Mouse (Mus musculus) adrenal gland (tissue): ENCODE measurements around the gene Creb5.
"Not testable (repeated sequence)": the region's sequence is repeated elsewhere in the genome, so short reads cannot be mapped to it uniquely, and the experiment has no call there.

Experiments
- intact Hi-C: fragments of 180-260 bp; cut with DNase I; formaldehyde crosslinking; loops from one replicate; pipeline ENCODE4 v1.15.1; 2025

Creb5 gene

DNA sequence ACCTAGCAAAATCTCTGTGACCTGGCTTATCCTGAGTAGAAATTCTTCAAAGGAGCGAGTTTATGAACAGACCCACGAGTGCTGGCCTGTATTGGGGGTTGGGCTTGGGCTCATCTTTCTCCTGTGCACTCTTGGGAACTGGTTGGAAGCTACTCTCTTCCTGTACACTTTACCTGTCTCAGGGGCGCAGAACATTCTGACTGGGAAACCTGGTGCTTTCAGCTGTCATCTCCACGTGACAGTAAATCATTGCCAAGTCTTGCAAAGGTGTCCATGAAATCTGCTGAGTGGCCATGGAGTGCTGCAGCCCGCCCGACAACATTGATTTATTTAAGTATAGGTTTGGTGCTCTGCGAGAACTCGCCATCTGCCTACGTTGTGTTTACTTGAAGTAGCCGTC is 27.1 kb downstream of the Creb5 start:
- intact Hi-C loops, result no loop called here

DNA sequence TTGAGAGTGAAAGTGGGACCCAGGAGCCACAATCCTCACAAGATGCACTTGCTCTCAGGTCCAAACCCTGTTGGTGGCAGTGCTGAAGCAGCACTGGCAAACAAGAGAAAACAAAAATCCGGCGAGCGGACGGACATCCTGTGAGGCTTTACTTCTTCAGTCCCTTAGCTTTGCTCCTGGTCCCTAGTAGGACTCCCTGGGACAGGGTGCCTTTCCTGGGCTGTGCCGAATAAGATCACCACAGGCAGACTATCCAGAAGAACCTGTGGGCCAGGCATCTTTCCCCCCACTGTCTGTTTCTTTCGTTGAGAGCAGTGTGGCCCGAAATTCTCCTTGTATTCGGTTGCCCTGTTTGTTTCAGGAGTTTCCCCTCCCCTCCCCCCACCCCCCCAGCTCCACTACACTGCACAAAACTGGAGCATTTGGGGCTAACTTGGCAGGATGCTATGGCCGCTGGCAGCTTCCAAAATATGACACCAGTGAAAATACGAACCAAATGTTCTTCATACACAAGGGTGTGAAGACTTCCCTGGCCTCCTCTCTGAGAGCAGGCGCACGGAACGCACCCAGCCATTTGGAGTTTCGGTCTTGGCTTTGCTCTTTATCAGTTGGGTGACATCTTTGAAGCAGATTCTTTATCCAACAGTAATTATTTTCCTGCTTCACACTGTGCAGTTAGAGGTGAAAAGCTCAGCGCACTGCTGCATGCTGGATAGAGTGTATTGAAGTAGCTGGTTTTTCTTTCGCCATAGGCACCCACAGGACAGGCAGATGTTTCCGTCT is 32.7 kb downstream of the Creb5 start:
- intact Hi-C loops, result no loop called here

DNA sequence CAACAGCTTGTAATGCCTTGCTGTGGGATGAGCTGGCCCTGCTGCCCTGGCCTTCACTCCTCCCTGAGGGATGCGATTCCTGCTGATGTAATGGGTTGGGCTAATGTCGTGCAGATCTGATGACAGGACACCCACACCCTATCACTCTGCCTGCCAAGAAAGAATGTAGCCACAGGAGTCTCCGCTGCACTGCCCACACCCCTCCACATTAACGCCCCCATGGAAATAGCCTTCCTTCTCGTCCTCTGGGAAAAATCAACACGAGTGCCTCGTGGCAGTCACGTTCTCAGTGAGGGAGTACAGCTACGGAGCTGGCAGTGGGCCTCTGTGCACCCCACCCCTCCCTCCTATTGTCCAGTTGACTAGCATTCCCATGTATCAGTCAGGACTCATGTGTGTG is 50.3 kb downstream of the Creb5 start:
- intact Hi-C loops, result no loop called here

DNA sequence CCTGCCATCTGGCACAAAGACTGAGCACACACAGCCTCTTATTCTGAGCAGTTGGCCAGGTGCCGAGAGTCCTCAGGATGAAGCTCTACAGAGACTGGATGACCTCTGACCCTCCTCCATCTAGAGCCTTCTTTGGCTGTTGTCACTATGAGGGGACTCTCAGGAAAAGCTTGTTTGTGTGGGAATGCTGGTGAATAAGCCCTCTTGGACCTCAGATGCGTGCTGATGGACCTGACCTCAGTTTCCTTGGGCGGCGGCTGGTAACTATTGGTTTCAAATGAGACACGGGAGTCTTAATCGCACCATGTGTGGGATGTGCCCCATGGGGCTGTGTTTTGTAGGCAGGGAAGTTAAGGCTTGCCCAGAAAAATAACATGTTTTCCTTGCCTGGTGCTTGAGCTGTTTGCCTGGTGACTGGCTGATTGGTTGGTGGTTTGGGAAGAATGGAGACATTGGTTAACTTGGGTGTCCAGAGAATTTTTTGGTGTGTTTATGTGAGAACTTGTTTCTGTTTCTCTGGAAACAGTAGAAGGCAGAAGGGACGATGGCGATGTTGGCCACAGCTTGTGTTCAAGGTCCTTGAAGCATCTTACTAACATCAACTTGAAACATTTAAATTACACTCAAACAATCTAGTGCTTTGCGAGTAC is 65.4 kb downstream of the Creb5 start:
- intact Hi-C loops, result no loop called here

DNA sequence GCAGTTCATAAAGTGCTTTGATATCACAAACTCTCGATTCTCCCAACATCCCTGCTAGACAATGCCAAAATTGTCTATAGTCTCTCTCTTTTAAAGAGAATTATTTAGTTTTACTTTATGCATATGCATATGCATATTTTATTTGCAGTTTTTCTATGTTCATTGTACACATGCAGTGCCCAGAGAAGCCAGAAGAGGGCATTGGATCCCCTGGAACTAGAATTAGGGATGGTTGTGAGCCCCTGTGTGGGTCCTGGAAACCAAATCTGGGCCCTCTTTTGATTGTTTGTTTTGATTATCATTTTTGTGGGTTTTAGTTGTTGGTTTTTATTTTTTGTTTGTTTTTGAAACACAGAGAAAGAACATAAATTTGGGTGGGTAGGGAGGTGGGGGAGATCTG is 69.3 kb downstream of the Creb5 start:
- intact Hi-C loops, result no loop called here

DNA sequence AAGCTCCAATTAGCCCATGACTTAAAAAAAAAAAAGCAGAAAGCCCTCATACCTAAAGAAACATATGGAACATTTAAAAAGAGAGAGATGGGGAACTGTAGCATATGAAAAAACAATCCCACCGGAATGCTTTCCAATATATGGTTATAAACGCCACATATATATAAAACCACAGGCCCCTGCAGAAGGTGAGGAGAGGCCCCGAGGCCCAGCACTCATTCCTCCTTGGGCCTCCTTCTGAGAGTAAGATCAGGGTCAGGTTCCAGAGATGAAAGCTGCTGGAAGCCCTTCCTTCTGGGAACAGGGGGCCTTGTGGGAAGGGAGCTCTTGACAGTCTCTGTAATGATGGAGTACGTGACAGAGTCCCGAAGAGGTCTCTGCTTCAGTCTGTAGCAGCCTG is 76.5 kb downstream of the Creb5 start:
- intact Hi-C loops, result no loop called here

DNA sequence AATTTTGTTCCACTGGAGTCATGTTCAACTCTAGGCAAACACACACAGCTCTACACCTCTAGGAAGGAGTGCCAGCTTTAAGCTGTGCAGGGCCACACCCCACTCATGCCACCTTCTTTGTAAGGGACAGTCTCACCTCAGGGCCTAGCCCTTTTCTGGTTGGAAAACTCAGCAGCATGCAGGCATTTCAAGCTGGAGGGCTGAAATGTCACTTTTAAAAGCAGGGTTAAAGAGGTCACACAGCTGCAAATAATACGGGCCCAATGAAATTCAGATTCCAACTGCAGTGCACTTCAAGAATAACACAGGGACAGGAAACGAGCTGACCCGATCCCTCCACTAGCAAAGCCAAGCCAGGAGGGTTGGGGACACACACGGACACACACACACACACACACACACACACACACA is 76.9 kb downstream of the Creb5 start:
- intact Hi-C loops, result no loop called here

DNA sequence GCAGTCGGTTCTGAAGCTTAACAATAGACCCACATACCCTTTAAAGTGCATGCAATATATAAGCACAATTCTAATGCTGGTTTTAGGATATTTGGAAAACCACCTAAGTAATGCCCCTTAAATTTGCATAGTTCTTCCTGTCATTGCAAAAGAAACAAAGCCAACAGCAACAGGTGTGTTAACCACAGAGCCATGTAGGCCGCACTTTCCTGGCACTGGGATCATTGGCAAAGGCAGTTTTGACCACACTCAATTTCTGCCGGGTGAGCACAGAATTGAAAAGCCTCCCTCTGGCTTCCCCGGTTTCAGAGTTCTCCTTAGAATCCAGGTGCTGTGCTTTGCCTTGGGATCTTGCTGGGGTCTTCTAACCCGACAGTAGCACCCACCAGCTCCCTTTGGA is 82.1 kb downstream of the Creb5 start:
- intact Hi-C loops, result no loop called here

DNA sequence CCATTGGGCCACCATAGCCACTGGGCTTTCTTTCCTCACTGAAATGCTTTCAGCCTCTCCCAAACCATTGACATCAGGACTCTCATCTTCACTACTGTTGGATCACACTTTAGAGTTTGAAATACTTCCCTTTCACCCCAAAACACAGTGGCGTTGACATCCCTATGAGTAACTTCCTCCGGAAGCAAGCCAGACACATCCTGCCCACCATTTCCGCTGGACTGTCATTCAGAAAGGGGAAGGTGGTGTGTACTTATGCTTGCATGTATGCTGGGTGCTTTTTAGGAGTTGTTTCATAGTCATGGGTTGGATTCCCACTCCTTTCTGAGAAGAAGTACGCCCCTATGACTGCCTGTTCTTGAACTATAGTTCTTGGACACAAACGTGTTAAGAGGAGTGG is 82.9 kb downstream of the Creb5 start:
- intact Hi-C loops, result no loop called here

DNA sequence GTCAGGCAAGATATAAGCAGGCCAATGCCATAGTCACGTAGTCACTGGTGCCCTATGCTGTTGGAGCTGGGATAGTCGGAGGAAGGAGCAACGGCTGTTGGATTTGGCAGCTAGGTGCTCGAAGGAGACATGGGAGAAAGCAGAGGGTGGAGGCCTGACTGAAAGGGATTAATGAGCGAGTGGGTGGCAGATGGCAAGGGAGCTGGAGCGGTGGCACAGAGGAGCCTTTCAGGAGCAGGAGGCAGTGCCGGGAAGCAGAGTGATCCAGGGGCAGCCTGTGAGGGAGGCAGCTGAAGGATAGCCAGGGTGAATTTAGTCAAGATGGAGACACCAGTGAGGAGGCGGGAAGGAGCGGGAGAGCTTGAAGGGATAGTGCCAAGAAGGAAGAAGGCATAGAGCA is 84.9 kb downstream of the Creb5 start:
- intact Hi-C loops, result no loop called here

DNA sequence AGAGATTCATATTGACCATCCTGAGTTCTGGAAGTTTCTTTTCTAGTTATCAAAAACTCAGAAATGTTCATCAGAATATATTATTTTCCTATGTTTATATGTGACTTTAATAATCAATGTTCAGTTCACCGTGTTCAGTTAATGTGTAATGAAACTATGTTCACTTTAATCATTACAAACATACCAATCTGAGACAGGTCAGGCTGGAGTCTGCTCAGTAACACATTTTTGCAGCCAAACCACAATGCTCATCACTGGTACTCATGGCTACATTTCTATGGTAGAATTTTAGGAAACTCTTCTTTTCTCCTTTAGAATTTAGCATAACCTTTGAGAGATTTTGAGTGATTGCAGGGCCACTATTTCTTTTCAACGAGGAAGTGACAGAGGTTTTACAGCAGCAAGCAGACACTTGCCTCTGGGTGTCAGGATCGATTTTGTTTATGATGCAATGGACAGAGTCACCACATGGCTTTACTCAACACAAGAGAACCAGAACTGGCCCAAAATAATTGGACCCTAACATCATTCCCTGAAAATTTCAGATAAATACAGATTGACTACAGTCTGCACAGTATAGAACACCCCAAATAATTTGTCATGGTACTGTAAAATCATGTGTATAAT is 87.4 kb downstream of the Creb5 start:
- intact Hi-C loops, result no loop called here

DNA sequence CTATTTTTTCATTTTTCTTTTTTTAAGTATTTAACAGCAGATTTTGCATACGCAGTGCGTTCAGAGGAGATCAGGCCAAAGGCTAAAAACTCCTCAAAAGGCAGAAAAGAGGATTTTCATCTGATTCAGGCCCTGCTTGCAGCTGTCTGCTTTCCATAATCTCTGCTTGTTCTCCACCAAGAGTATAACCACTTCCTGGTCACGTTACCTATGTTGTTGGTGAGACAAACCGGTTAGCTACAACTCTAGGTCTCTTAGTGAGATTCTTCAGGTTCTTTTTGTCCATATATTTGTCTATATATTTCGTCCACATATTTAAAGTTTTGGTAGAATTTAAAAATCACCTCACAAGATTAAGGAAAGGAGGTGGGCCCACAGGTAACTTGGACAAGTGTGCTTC is 102.2 kb downstream of the Creb5 start:
- intact Hi-C loops, result no loop called here

DNA sequence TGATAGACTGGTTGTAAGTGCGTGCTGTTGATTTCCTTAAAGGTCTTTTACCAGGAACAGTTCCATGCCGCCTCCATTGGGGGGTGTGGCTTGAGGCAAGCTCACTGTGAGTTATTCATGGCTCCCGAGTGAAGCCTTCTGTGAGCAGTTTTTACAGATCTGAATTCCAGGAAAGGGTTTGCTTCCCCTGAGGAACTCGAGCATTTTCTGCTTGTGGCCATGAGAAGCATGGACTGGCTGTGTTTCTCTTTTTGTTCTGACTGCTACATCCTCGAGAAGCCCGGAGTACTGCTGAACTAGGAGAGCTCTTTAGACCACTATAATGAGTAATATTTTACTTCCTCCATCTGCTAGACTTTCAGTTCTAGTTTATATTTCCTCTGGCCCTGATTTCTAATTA is 103.3 kb downstream of the Creb5 start:
- intact Hi-C loops, result no loop called here

DNA sequence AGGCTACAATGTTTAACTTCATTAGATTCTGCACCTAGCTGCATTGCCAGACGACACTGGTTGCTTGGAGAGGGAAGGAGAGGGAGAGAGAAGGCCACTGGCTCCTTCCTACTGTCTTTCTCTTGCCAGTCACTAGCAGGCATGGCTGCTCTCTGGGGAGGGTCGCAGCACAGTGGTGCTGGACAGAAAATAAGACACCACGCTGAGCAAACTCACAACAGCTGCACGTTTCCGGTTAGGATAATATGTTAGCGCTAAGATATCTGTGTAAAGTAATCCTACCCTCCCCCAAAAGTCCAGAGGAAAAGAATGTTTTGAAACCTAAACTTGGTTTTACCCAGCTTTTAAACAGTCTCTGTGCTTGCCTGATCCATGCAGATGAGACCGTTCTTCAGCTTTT is 107.0 kb downstream of the Creb5 start:
- intact Hi-C loops, result no loop called here

DNA sequence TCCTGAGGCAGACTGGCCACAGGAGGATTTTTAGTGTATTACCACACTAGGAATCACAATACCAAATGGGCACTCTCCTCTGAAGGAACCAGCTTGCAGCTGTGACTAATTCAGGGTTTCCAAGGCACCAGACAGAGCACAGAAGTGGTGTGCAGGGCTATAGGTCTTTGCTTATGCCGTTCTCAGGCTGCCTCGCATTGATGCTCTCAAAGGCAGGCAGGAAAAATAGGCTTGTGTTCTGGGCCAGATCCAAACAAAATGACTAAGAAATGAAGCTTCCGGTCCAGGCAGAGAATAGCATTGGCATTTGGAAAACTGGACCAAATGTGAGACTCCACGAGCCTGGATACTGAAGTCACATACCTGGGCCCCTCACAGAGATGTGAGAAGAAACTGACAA is 108.1 kb downstream of the Creb5 start:
- intact Hi-C loops, result no loop called here

DNA sequence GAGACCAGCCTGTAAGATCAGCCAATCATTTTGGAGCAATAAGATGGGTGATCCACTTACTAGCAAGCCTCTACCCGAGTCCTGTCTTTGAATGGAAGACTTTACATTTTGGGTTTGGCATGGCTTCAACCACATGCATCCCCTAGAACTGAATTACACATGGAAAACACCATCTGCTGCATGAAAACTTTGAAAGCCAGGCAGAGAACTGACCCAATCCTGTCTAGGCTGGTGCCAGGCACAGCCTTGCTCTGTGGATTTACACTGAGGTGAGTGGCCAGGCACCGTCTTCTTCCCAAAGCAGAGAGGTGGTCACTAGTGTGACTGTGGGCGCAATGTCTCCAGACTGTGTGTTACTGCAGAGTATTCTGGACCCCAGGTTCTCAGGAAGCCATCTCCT is 109.4 kb downstream of the Creb5 start:
- intact Hi-C loops, result no loop called here

DNA sequence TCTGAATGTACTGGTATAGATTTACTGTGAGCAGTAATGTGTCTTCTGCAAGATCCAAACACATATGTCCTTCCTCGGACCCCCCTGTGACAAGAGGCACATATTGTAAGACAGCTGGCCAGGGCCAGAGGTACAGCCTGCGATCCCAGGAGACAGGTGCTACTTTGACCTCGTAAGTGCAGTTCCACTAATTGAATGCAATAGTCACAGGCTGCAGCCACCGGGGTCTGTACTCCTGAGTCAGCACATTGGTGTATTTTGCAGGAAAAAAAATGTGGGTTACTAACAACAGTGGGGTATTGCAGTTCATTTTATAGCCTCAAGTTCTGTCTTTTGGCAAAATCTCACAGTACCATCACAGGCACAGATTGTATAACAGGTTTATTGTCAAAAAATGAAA is 110.7 kb downstream of the Creb5 start:
- intact Hi-C loops, result no loop called here

DNA sequence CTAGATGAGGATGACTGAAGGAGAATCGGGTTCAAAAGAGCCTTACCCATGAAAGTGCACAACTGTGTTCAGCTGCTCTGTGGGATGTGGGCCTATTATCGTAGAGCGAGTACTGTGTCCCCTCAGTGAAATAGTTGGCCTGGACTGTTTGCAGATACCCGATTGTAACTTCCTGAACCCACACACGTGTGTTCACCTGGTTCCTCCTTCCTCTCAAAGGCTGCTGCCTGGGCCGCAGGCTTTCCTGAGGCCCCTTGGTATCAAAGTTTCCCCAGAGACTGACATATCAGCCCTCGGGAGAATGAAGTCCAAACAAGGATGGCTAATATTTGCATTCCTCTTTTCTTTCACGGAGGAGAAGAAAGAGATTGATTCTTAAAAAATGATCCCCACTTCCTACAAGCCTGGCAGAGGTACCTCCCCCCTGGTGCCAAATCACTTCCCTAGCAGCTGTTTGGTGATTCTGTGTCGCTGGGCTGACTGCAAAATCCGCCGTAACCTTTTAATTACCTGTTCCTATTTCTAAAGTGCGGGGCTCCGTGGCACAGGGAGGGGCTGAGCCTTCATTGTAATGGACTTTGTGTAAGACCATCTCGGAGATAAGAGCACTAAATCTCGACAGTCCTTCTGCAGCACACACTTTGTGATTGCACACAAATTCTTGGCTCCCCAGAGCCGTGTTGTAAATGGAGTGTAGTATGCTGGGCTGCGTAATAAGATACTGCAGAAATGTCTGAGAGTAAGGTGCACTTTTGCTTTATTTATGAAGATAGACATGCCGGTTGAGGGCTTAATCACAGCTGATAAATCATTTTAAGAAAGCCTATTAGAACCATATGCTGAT is 111.4 kb downstream of the Creb5 start:
- intact Hi-C loops, result no loop called here

DNA sequence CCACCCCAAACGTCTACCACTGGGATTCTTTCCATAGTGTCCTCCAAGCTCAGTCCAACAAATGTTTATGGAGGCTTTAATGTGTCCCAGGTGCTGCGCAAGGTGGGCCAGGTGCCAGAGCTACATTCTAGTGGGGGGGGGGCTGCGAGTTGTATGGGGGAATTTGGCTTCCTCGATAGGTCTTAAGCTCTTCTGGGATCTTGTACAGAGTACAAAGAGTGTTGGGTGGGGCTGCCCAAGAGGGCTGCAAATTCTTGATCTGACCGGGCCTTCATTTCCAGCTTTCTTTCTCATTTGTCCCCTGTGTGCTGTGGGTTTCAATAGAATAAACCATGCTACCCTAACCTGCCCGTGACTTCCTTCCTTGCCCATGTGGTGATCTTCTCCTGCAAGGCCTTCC is 114.3 kb downstream of the Creb5 start:
- intact Hi-C loops, result no loop called here

DNA sequence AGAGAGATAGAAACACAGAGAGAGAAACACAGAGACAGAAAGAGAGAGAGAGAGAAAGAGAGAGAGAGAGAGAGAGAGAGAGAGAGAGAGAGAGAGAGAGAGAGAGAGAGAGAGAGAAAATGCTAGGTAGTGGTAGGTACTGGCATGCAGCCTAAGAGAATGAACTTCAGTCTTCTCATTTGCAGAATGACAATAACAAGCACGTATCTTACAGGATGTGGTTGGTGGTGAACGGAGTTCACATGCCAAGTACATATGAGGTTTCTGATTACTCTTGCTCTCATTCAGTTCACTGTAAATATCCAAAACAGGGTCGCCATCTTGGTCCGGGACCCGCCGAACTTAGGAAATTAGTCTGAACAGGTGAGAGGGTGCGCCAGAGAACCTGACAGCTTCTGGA is 115.5 kb downstream of the Creb5 start:
- intact Hi-C loops, result not testable (repeated sequence)

DNA sequence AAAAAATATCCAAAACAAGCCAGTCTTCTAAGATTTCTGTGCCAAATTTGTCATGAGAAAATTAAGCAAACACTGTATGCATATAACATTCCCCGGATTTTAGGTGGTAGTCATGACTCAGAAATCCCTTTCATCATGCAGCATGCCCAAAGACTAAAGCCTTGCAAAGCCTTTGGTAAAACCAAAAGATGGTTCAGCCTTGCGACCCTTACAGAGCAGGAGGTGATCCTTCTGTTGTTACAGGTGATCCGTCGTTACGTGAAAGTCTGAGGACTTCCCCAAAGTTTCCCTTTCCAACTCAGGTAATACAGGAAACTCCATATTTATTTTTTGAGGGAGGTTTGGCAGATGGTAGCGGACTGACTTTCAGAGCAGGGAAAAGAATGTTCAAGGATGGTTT is 122.1 kb downstream of the Creb5 start:
- intact Hi-C loops, result no loop called here

DNA sequence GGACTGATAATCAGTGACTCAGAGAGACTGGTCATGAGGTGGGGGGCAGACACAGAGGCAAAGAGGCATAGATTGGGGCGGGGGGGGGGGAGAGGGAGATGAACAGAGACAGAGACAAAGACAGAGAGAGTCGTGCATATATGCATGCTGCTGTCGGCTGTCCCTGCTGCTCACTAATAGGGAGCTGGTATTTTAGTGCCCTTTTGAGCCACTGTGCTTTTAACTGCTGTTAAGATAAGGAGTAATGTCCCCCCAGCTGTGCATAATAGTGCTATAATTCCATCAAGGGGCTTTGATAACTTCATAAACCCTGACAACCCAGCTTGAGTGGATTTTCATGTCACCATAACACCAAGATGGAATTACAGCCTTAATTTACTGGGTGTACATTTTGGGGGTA is 134.3 kb downstream of the Creb5 start:
- intact Hi-C loops, result no loop called here
